Mouse (Mus musculus) neural tube, embryonic 11.5 days (tissue): ENCODE results near the gene Glt8d2. TPM values are rescaled to one million over a fixed set of nuclear protein-coding genes. Genes with fewer than 3 reads are reported as not detected.
A peak's percentile ranks its signal among the peaks of the same experiment; 100 is the strongest.
"Not testable (repeated sequence)": the region's sequence is repeated elsewhere in the genome, so short reads cannot be mapped to it uniquely, and the experiment has no call there.

Source experiments
- ATAC-seq: fragments of 200-750 bp; cut with Nextera tagmentation; 2 replicates; pipeline ENCODE4 v1.8.0; 2017; ENCODE audit warnings: moderate number of reproducible peaks, mild to moderate bottlenecking, moderate TSS enrichment, moderate library complexity; ENCODE audit not compliant: insufficient read depth, low FRiP score, low TSS enrichment
- DNase-seq: peaks from one replicate; pipeline ENCODE4 v3.0.0-alpha.2; 2015; ENCODE audit warnings: low spot score
- H3K27ac ChIP-seq: fragments of 300-500 bp; sonication (generic); 2 replicates; pipeline ENCODE4 v1.5.1; 2014; ENCODE audit warnings: low read depth, mild to moderate bottlenecking, low read length
- H3K27me3 ChIP-seq: fragments of 300-500 bp; sonication (generic); 2 replicates; pipeline ENCODE4 v1.6.1; 2014; ENCODE audit warnings: mild to moderate bottlenecking, low read length, mixed read lengths; ENCODE audit not compliant: control insufficient read depth, insufficient read depth
- H3K36me3 ChIP-seq: fragments of 300-500 bp; sonication (generic); 2 replicates; pipeline ENCODE4 v1.6.1; 2014; ENCODE audit warnings: mild to moderate bottlenecking, low read length, moderate library complexity, mixed read lengths; ENCODE audit not compliant: control insufficient read depth, insufficient read depth
- H3K4me1 ChIP-seq: fragments of 300-500 bp; sonication (generic); 2 replicates; pipeline ENCODE4 v1.6.1; 2014; ENCODE audit warnings: low read length, mixed read lengths; ENCODE audit not compliant: control insufficient read depth, insufficient read depth
- H3K4me2 ChIP-seq: fragments of 300-500 bp; sonication (generic); 2 replicates; pipeline ENCODE4 v1.6.1; 2014; ENCODE audit warnings: low read depth, mild to moderate bottlenecking, moderate library complexity
- H3K4me3 ChIP-seq: fragments of 300-500 bp; sonication (generic); 2 replicates; pipeline ENCODE4 v1.5.1; 2014; ENCODE audit warnings: low read depth, low read length
- H3K9ac ChIP-seq: fragments of 300-500 bp; sonication (generic); 2 replicates; pipeline ENCODE4 v1.6.1; 2014; ENCODE audit warnings: mild to moderate bottlenecking, low read length
- H3K9me3 ChIP-seq: fragments of 300-500 bp; sonication (generic); 2 replicates; pipeline ENCODE4 v1.6.1; 2016; ENCODE audit warnings: low read length; ENCODE audit not compliant: control insufficient read depth
- WGBS: fragments of 180-500 bp; shearing (Covaris S2); extraction: QIAGEN DNeasy Blood & Tissue Kit; methylation state at CpG from one replicate; pipeline ENCODE4 v1.1.7; 2014; 5-methylcytosine and 5-hydroxymethylcytosine counted together
- polyA plus RNA-seq: library from polyadenylated mRNA; unstranded; fragments of >200 nt; fragmentation: Nextera tagmentation; extraction: Ambion mirVana; gene quantifications from 2 replicates; pipeline ENCODE4 v1.2.1, GENCODE M21; 2014

The Glt8d2 gene
- polyA plus RNA-seq, 1 experiment from 2014 or later = 2.2 TPM

- Histone ChIP-seq H3K27me3 (no peaks in the 10 kb centered on the region), H3K9ac (no peak overlapping the region), H3K4me1 (peaks cover 9% of the 10 kb centered on the region), H3K27ac (no peak overlapping the region), H3K9me3 (no peaks in the 10 kb centered on the region), H3K36me3 (peaks cover 15% of the 10 kb centered on the region), H3K4me2 (no peak overlapping the region), H3K4me3 (no peak overlapping the region)
- DNase-seq = no peak
- ATAC-seq = no peak
- WGBS = 96% methylated on average over 7 of the region's 7 CpGs
Measured at GRCm38 (mm10) chr10:82634348-82634747, 56.1 kb downstream of the Glt8d2 start.

- DNase-seq (no peak), ATAC-seq (no peak)
- H3K4me1 ChIP-seq = peaks cover 9% of the 10 kb centered on the region
Measured at GRCm38 (mm10) chr10:82632496-82633280, 57.8 kb downstream of the Glt8d2 start.

GRCm38 (mm10) chr10:82631133-82631532 is 59.3 kb downstream of the Glt8d2 start:
- H3K9ac ChIP-seq = no peak overlapping the region
- H3K27ac ChIP-seq = no peak overlapping the region
- peaks cover 9% of the 10 kb centered on the region for H3K4me1 ChIP-seq
- 89% methylated on average over 7 of the region's 7 CpGs for WGBS
- H3K4me3 ChIP-seq = peak overlapping the region; percentile 82; the same call in 1 of the 2 replicates
- no peaks in the 10 kb centered on the region for H3K27me3 ChIP-seq
- H3K36me3 ChIP-seq = peaks cover 8% of the 10 kb centered on the region; the same call in 1 of the 2 replicates
- DNase-seq (no peak), ATAC-seq (no peak)
- H3K9me3 ChIP-seq = no peaks in the 10 kb centered on the region
- peak overlapping the region; percentile 90 for H3K4me2 ChIP-seq

More at GRCm38 (mm10) chr10:82632496-82633280, 57.8 kb downstream of the Glt8d2 start:
- Histone ChIP-seq H3K27ac (no peak overlapping the region), H3K9ac (no peak overlapping the region), H3K36me3 (peaks cover 8% of the 10 kb centered on the region; the same call in 1 of the 2 replicates), H3K4me3 (no peak overlapping the region), H3K9me3 (no peaks in the 10 kb centered on the region), H3K4me2 (no peak overlapping the region), H3K27me3 (no peaks in the 10 kb centered on the region)
- 93% methylated on average over 12 of the region's 12 CpGs for WGBS

- Histone ChIP-seq H3K36me3 (peaks cover 8% of the 10 kb centered on the region; the same call in 1 of the 2 replicates), H3K4me1 (peaks cover 9% of the 10 kb centered on the region), H3K9me3 (no peaks in the 10 kb centered on the region), H3K4me2 (peak overlapping the region; percentile 90), H3K9ac (peak overlapping the region; percentile 85), H3K4me3 (peak overlapping the region; percentile 82), H3K27ac (no peak overlapping the region), H3K27me3 (no peaks in the 10 kb centered on the region)
- DNase-seq (no peak), ATAC-seq (no peak)
- 22% methylated on average over 7 of the region's 7 CpGs for WGBS
Measured at GRCm38 (mm10) chr10:82630497-82630896, 60.0 kb downstream of the Glt8d2 start.

GRCm38 (mm10) chr10:82629586-82630255 is 60.7 kb downstream of the Glt8d2 start, which contains the start of gene Tdg:
Gene Tdg (plus strand): TSS chr10:82629828.
- Histone ChIP-seq H3K4me3 (peak within 1 kb of the TSS; percentile 82), H3K9ac (peak within 1 kb of the TSS; percentile 85), H3K27ac (peak within 1 kb of the TSS; percentile 90), H3K4me2 (peak within 1 kb of the TSS; percentile 92)
- not testable (repeated sequence) for H3K27me3 ChIP-seq, H3K36me3 ChIP-seq, H3K4me1 ChIP-seq, H3K9me3 ChIP-seq
- peak; percentile 96 for ATAC-seq
- WGBS = under 1% methylated on average over 43 of the region's 78 CpGs
- DNase-seq = peak; percentile 95

DNA sequence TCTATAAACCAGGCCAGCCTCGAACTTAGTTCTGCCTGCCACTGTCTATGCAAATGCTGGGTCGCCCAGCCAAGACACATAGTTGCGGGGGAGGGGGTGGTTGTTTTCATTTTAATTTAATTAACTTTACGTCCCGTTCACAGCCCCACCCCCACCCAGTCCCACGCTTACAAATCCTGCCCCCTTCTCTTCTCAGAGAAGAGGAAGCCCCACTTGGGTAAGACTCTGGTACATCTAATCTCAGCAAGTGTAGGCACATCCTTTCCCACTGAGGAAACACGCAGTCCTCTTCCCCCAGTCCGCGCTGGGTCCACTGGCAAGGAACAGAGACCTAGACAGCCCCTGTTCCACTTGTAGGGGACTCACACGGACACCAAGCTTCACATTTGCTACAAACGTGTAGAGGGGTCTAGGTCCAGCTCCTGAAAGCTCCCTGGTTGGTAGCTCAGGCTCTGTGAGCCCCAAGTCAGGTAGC is 61.3 kb downstream of the Glt8d2 start:
- WGBS = 3% methylated on average over 11 of the region's 11 CpGs
- ATAC-seq = peak; percentile 28

GRCm38 (mm10) chr10:82623553-82623932 is 66.9 kb downstream of the Glt8d2 start:
- 0% methylated on average over 2 of the region's 2 CpGs for WGBS
- not testable (repeated sequence) for H3K9me3 ChIP-seq
- peak; percentile 13 for ATAC-seq

More for the DNA sequence above, 61.3 kb downstream of the Glt8d2 start:
- Histone ChIP-seq H3K4me3 (peak overlapping the region; percentile 82), H3K27ac (peak overlapping the region; percentile 90), H3K27me3 (no peaks in the 10 kb centered on the region), H3K4me2 (peak overlapping the region; percentile 92), H3K9me3 (no peaks in the 10 kb centered on the region), H3K9ac (peak overlapping the region; percentile 85), H3K36me3 (peaks cover 6% of the 10 kb centered on the region; the same call in 1 of the 2 replicates), H3K4me1 (peaks cover 9% of the 10 kb centered on the region)
- DNase-seq = no peak

DNA sequence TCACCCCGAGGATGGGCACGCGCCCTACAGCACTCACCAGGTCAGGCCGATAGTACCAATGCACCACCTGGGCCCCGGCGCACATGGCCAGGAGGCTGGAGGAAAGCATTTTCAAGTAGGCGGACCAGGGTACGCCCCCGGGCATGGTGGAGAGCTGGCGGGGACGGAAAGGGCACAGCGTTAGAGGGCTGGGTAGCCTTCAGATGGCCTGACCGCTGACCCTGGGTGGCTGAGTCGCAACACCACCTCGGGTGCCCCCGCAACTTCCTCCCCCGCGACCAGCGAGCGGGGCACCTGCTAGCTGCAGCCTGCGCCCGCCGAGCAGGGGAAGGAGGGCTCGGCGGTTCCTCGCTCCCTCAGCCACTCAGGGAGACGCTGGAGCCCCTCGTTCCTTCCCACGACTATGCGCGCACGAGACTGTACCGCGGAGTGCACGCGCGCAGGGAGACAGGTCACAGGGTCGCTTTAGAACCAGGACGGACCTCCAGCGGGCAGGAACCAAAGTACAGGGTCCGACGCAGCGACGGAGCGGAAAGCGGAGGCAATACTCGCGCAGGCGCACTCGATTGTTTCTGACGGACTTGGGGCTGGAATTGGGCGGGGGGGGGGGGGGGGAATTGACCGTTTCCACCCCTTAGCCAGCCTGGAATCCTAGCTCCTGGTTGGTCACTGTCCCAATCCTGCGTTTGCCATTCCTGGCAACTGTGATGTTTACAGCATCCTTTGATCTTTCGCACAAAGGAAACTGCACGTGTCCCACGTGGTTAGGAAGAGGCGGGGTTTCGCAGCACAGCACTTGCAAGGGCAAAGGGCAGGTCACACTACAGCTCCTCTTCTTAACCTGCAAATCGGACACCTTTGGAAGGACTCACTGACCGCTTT is 67.5 kb downstream of the Glt8d2 start, which contains the start of gene 1190007I07Rik:
TSS of gene 1190007I07Rik (minus strand) at position 558 of the 882 bp plus-strand sequence.
- Histone ChIP-seq H3K9me3 (no peaks in the 10 kb centered on the region), H3K4me1 (0 out of 2 replicates have a peak, but pooled peaks cover 3% of the 10 kb centered on the region), H3K27ac (peak within 1 kb of the TSS; percentile 77), H3K27me3 (no peaks in the 10 kb centered on the region), H3K36me3 (no peaks in the 10 kb centered on the region), H3K4me2 (peak within 1 kb of the TSS; percentile 48), H3K4me3 (peak within 1 kb of the TSS; percentile 61), H3K9ac (peak within 1 kb of the TSS; percentile 82)
- DNase-seq = peak; percentile 93
- WGBS = under 1% methylated on average over 59 of the region's 61 CpGs
- peak; percentile 91 for ATAC-seq

More at GRCm38 (mm10) chr10:82623553-82623932, 66.9 kb downstream of the Glt8d2 start:
- H3K4me1 ChIP-seq, H3K27me3 ChIP-seq, DNase-seq, H3K36me3 ChIP-seq: not testable (repeated sequence)
- peak overlapping the region; percentile 61 for H3K4me3 ChIP-seq
- peak overlapping the region; percentile 82 for H3K9ac ChIP-seq
- H3K27ac ChIP-seq = peak overlapping the region; percentile 77
- peak overlapping the region; percentile 48 for H3K4me2 ChIP-seq
